Mouse (Mus musculus) hindbrain, embryonic 10.5 days (tissue): ENCODE results near the gene Casz1. TPM values are rescaled to one million over a fixed set of nuclear protein-coding genes. Genes with fewer than 3 reads are reported as not detected.
A peak's percentile ranks its signal among the peaks of the same experiment; 100 is the strongest.

ENCODE experiments used
- DNase-seq: peaks from one replicate; pipeline ENCODE4 v3.0.0-alpha.2; 2017; ENCODE audit warnings: low spot score
- H3K27ac ChIP-seq: fragments of 300-500 bp; sonication (generic); 2 replicates; pipeline ENCODE4 v1.5.1; 2016; ENCODE audit warnings: mild to moderate bottlenecking, moderate library complexity
- H3K27me3 ChIP-seq: fragments of 300-500 bp; sonication (generic); 2 replicates; pipeline ENCODE4 v1.6.1; 2016; ENCODE audit warnings: mild to moderate bottlenecking; ENCODE audit not compliant: poor library complexity, insufficient read depth, severe bottlenecking
- H3K36me3 ChIP-seq: fragments of 300-500 bp; sonication (generic); 2 replicates; pipeline ENCODE4 v1.6.1; 2016; ENCODE audit warnings: mild to moderate bottlenecking, moderate library complexity
- H3K4me1 ChIP-seq: fragments of 300-500 bp; sonication (generic); replicated peaks from 2 replicates; pipeline ENCODE4 v1.6.1; 2016; ENCODE audit warnings: mild to moderate bottlenecking
- H3K4me3 ChIP-seq: fragments of 300-500 bp; sonication (generic); 2 replicates; pipeline ENCODE4 v1.5.1; 2016; ENCODE audit warnings: mild to moderate bottlenecking, moderate library complexity
- H3K9me3 ChIP-seq: fragments of 300-500 bp; sonication (generic); 2 replicates; pipeline ENCODE4 v1.6.1; 2016; ENCODE audit warnings: mild to moderate bottlenecking, moderate library complexity
- WGBS: fragments of 180-500 bp; shearing (Covaris S2); methylation state at CpG from one replicate; pipeline ENCODE4 v1.1.7; 2016; 5-methylcytosine and 5-hydroxymethylcytosine counted together
- polyA plus RNA-seq: library from polyadenylated mRNA; unstranded; fragments of >200 nt; fragmentation: Nextera tagmentation; extraction: Ambion mirVana; gene quantifications from 2 replicates; pipeline ENCODE4 v1.2.1, GENCODE M21; 2016

Casz1 gene
- polyA plus RNA-seq, 1 experiment from 2014 or later = 14.4 TPM

DNA sequence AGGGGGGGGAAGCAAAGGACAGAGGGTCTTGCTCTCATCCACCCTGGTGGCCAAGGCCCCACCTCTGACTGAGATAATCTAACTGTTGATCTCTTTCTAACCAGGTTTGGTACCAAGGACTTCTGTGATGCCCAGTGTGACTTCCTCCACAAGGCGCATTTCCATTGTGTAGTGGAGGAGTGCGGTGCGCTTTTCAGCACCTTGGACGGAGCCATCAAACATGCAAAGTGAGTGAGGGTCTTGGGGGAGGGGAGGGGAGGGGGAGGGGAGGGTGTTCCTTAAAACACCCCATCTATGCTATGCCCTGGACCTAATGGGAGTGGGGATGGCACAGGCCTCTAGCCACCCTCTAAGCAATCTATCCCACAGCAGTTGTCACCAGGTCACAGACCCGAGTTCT is 138.9 kb downstream of the Casz1 start:
- Histone ChIP-seq H3K9me3 (no peaks in the 10 kb centered on the region), H3K27me3 (peaks cover 79% of the 10 kb centered on the region), H3K4me1 (peaks cover 65% of the 10 kb centered on the region), H3K36me3 (peaks cover 73% of the 10 kb centered on the region), H3K4me3 (no peak overlapping the region), H3K27ac (no peak overlapping the region)
- WGBS = 33% methylated on average over 5 of the region's 5 CpGs
- no peak for DNase-seq

DNA sequence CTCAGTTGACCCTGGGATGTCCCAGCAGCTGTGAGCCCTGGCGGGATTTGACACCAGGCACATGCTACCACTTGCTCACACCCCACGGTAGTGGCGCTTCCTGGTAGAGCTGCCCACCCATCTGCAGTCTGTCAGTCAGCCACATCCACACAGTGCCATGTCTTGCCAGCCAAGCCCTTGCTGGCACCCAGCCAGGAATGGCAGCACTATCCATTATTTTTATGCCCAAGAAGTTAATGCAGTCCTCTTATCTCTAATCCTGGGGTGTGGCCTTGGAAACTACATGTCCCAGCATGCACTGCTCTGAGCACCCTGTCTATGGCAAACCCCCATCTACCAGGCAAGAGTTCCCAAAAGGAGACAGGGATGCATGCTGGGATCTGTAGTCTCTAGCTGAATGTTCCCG is 141.2 kb downstream of the Casz1 start:
- peaks cover 65% of the 10 kb centered on the region for H3K4me1 ChIP-seq

GRCm38 (mm10) chr4:148946071-148946470 is 141.8 kb downstream of the Casz1 start:
- 89% methylated on average over 8 of the region's 8 CpGs for WGBS
- Histone ChIP-seq H3K4me3 (no peak overlapping the region), H3K36me3 (peaks cover 87% of the 10 kb centered on the region), H3K4me1 (peaks cover 65% of the 10 kb centered on the region), H3K27ac (no peak overlapping the region), H3K27me3 (peaks cover 84% of the 10 kb centered on the region), H3K9me3 (no peaks in the 10 kb centered on the region)
- no peak for DNase-seq

More for the DNA sequence above, 141.2 kb downstream of the Casz1 start:
- no peak for DNase-seq
- Histone ChIP-seq H3K27me3 (peaks cover 80% of the 10 kb centered on the region), H3K36me3 (peaks cover 82% of the 10 kb centered on the region), H3K27ac (no peak overlapping the region), H3K4me3 (no peak overlapping the region), H3K9me3 (no peaks in the 10 kb centered on the region)
- WGBS = 74% methylated on average over 4 of the region's 4 CpGs

DNA sequence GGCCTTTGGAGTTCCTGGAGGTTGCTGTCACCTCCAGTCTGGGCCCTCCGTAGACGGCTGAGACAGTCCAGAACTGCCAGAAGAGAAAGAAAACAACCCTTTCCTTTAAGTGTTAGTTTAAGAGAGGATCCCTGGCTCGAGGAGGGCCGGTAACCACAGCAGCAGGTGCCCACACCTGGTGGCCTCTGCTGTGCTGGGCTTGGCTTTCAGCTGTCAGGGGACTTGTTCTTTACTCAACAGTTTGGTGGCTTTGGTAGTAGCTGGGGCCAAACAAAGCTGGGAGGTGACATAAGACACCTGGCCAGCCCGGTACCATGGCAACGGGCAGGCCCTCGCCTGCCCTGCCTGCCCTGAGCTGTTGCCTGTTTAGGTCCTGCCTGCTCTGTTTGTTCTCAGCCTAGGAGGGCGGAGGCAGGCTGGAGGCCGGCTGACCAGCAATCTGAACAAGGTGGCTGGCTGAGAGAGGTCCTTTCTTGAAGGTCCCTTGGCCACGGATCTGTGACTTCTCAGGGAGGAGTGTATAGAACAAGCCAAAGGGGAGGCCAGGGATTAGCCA is 143.7 kb downstream of the Casz1 start:
- no peak for DNase-seq
- H3K4me3 ChIP-seq = no peak overlapping the region
- 53% methylated on average over 10 of the region's 10 CpGs for WGBS
- H3K36me3 ChIP-seq = peaks cover 94% of the 10 kb centered on the region
- H3K4me1 ChIP-seq = peaks cover 67% of the 10 kb centered on the region
- no peaks in the 10 kb centered on the region for H3K9me3 ChIP-seq
- H3K27me3 ChIP-seq = peaks cover 84% of the 10 kb centered on the region
- peak overlapping the region; percentile 6; the same call in 1 of the 2 replicates for H3K27ac ChIP-seq

DNA sequence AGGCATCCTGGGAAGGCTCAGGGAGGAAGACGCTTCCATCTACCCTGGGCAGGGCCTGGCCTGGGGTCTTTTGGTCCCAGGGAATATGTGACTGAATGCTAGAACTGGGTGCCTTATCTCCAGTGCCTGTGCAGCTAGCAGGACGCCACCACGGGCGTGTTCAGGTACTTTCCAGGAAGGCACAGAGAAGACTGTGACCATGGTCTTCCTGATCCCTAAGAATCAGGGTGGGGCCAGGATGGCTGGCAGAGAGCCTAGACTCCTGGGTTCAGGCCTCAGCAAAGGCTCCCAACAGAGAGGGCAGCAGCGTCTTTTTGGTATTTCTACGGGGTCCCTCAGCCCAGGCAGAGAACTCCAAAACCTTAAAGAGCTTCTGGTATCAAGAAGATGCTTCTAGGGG is 146.3 kb downstream of the Casz1 start:
- no peak for DNase-seq
- Histone ChIP-seq H3K9me3 (no peaks in the 10 kb centered on the region), H3K27me3 (peaks cover 88% of the 10 kb centered on the region), H3K36me3 (peaks cover 74% of the 10 kb centered on the region), H3K4me3 (no peak overlapping the region), H3K27ac (no peak overlapping the region), H3K4me1 (peaks cover 60% of the 10 kb centered on the region)
- WGBS = 81% methylated on average over 6 of the region's 6 CpGs

GRCm38 (mm10) chr4:148950932-148951650 is 146.9 kb downstream of the Casz1 start:
- H3K27ac ChIP-seq = peak overlapping the region; percentile 79; the same call in 1 of the 2 replicates

DNA sequence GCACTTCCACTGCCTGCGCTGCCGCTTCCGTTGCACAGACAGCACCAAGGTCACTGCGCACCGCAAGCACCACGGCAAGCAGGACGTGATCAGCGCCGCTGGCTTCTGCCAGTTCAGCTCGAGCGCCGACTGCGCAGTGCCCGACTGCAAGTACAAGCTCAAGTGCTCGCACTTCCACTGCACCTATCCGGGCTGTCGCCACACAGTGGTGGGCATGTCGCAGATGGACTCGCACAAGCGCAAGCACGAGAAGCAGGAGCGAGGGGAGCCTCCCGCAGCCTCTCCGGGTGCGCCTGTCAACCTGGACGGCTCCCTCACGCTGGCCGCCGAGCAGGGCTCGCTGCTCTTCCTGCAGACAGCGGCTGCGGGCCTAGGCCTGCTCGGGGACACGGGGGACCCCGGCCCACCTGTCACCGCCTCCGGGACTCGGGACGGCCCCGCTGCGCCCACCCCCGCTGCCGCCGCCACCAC is 147.6 kb downstream of the Casz1 start:
- Histone ChIP-seq H3K4me3 (peak overlapping the region; percentile 54), H3K36me3 (peaks cover 61% of the 10 kb centered on the region), H3K9me3 (no peaks in the 10 kb centered on the region), H3K27ac (peak overlapping the region; percentile 79), H3K27me3 (peaks cover 95% of the 10 kb centered on the region), H3K4me1 (peaks cover 60% of the 10 kb centered on the region)
- peak; percentile 66 for DNase-seq
- WGBS = 7% methylated on average over 44 of the region's 44 CpGs

More at GRCm38 (mm10) chr4:148950932-148951650, 146.9 kb downstream of the Casz1 start:
- peak; percentile 24 for DNase-seq
- Histone ChIP-seq H3K4me3 (peak overlapping the region; percentile 54), H3K9me3 (no peaks in the 10 kb centered on the region), H3K4me1 (peaks cover 58% of the 10 kb centered on the region), H3K27me3 (peaks cover 94% of the 10 kb centered on the region), H3K36me3 (peaks cover 68% of the 10 kb centered on the region)
- 47% methylated on average over 25 of the region's 25 CpGs for WGBS

- peaks cover 88% of the 10 kb centered on the region for H3K27me3 ChIP-seq
- DNase-seq = peak; percentile 58
- H3K9me3 ChIP-seq = no peaks in the 10 kb centered on the region
- H3K36me3 ChIP-seq = peaks cover 54% of the 10 kb centered on the region
- peaks cover 63% of the 10 kb centered on the region for H3K4me1 ChIP-seq
- peak overlapping the region; percentile 54 for H3K4me3 ChIP-seq
- 7% methylated on average over 69 of the region's 69 CpGs for WGBS
- H3K27ac ChIP-seq = peak overlapping the region; percentile 79
These were observed 148.3 kb downstream of the Casz1 start for GRCm38 (mm10) chr4:148952328-148953222.

GRCm38 (mm10) chr4:148955131-148955813 is 151.0 kb downstream of the Casz1 start:
- WGBS = 85% methylated on average over 14 of the region's 14 CpGs
- no peak for DNase-seq

DNA sequence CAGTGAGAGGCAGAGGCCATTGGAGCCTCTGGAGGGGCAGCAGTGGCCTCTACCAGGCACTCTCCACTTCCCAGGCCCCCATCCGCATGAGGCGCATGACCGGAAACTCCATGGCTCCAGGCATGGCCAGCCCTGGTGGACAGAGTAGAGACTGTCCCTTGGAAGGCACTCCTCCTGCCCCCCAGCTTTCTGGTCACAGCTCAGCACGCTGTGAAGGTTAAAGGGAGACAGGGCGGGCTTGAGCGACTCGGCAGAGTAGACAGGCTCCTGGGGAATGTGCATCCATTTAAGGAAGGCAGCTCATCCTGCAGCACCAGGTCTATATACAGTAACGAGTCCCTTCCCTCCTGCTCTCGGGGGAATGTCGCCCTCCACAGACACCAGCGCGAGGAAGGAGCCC is 155.8 kb downstream of the Casz1 start:
- H3K36me3 ChIP-seq = peaks cover 52% of the 10 kb centered on the region
- H3K27ac ChIP-seq = no peak overlapping the region; the same call in 1 of the 2 replicates
- peaks cover 14% of the 10 kb centered on the region for H3K27me3 ChIP-seq
- DNase-seq = no peak
- H3K4me3 ChIP-seq = no peak overlapping the region
- 79% methylated on average over 12 of the region's 12 CpGs for WGBS
- H3K4me1 ChIP-seq = peaks cover 32% of the 10 kb centered on the region
- no peaks in the 10 kb centered on the region for H3K9me3 ChIP-seq

More at GRCm38 (mm10) chr4:148955131-148955813, 151.0 kb downstream of the Casz1 start:
- Histone ChIP-seq H3K27me3 (peaks cover 61% of the 10 kb centered on the region), H3K4me3 (no peak overlapping the region), H3K9me3 (no peaks in the 10 kb centered on the region), H3K4me1 (peaks cover 45% of the 10 kb centered on the region), H3K27ac (no peak overlapping the region), H3K36me3 (peaks cover 37% of the 10 kb centered on the region)

DNA sequence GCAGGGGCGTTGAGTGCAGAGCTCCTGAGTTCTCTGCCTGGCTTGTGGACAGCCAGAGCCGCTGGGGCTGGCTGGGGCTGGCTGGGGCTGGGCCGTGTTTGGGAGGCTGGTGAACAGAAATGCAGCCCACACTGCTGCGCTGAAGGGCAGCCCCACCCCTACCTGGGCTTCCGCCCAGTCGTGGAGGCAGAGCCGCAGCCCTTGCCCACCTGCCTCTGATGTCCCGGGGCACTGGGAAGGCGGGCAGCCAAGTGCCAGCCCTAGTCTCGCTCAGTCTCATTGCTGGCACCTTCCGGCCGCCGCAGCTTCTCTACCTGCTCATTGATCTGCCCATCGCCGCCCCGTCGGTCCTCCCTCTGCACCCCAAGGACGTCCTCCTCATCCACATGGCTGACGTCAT is 156.9 kb downstream of the Casz1 start:
- Histone ChIP-seq H3K4me1 (peaks cover 34% of the 10 kb centered on the region), H3K36me3 (peaks cover 61% of the 10 kb centered on the region), H3K27ac (no peak overlapping the region), H3K9me3 (no peaks in the 10 kb centered on the region), H3K4me3 (no peak overlapping the region), H3K27me3 (0 out of 2 replicates have a peak, but pooled peaks cover 4% of the 10 kb centered on the region)
- no peak for DNase-seq
- 96% methylated on average over 19 of the region's 19 CpGs for WGBS

DNA sequence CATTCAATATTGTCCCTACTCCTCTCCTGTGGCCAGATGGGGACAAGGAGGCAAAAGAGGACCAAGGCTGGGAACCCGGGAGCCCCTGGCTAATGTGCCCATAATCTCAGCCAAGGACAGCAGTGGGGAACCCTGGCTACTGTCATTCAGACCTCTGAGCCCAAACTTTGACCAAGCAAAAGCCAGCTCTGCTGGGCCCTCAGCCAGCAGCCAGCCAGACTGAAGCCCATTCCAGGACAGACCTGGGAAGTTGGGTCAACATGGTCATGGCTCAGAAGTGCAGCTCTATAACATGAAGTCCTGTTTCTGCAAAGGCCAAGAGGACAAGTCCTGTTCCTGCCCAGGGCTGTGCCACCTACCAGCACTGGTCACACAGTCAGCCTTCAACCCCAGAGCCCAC is 157.9 kb downstream of the Casz1 start:
- no peak overlapping the region for H3K4me3 ChIP-seq
- 82% methylated on average over 1 of the region's 1 CpGs for WGBS
- no peaks in the 10 kb centered on the region for H3K27me3 ChIP-seq
- H3K9me3 ChIP-seq = no peaks in the 10 kb centered on the region
- DNase-seq = no peak
- peaks cover 29% of the 10 kb centered on the region for H3K4me1 ChIP-seq
- H3K36me3 ChIP-seq = peaks cover 68% of the 10 kb centered on the region
- no peak overlapping the region for H3K27ac ChIP-seq
